Mouse (Mus musculus) lung, embryonic 16.5 days (tissue): ENCODE measurements around the gene Foxn1. TPM values are rescaled to one million over a fixed set of nuclear protein-coding genes. Genes with fewer than 3 reads are reported as not detected.

ENCODE experiments used
- ATAC-seq: fragments of 200-750 bp; cut with Nextera tagmentation; 2 replicates; pipeline ENCODE4 v1.8.0; 2017; ENCODE audit warnings: low read depth, mild to moderate bottlenecking, moderate library complexity
- H3K27ac ChIP-seq: fragments of 300-500 bp; sonication (generic); 2 replicates; pipeline ENCODE4 v1.5.1; 2014; ENCODE audit warnings: mild to moderate bottlenecking, control low read depth, low read length
- H3K27me3 ChIP-seq: fragments of 300-500 bp; sonication (generic); 2 replicates; pipeline ENCODE4 v1.6.1; 2014; ENCODE audit warnings: low read depth, low read length, mixed read lengths; ENCODE audit not compliant: control insufficient read depth, insufficient read depth
- H3K36me3 ChIP-seq: fragments of 300-500 bp; sonication (generic); 2 replicates; pipeline ENCODE4 v1.6.1; 2014; ENCODE audit warnings: low read length; ENCODE audit not compliant: control insufficient read depth, insufficient read depth
- H3K4me1 ChIP-seq: fragments of 300-500 bp; sonication (generic); replicated peaks from 2 replicates; pipeline ENCODE4 v1.6.1; 2014; ENCODE audit warnings: low read length, mixed read lengths; ENCODE audit not compliant: control insufficient read depth, insufficient read depth
- H3K4me2 ChIP-seq: fragments of 300-500 bp; sonication (generic); 2 replicates; pipeline ENCODE4 v1.6.1; 2014; ENCODE audit warnings: low read depth, low read length, control low read depth
- H3K4me3 ChIP-seq: fragments of 300-500 bp; sonication (generic); 2 replicates; pipeline ENCODE4 v1.5.1; 2014; ENCODE audit warnings: mild to moderate bottlenecking, low read length, control low read depth
- H3K9ac ChIP-seq: fragments of 300-500 bp; sonication (generic); 2 replicates; pipeline ENCODE4 v1.6.1; 2014; ENCODE audit warnings: low read length, control low read depth
- H3K9me3 ChIP-seq: fragments of 300-500 bp; sonication (generic); 2 replicates; pipeline ENCODE4 v1.6.1; 2016; ENCODE audit warnings: low read length; ENCODE audit not compliant: control insufficient read depth
- WGBS: fragments of 180-500 bp; shearing (Covaris S2); extraction: QIAGEN DNeasy Blood & Tissue Kit; methylation state at CpG from one replicate; pipeline ENCODE4 v1.1.7; 2014; 5-methylcytosine and 5-hydroxymethylcytosine counted together
- polyA plus RNA-seq: library from polyadenylated mRNA; unstranded; fragments of >200 nt; fragmentation: Nextera tagmentation; extraction: Ambion mirVana; gene quantifications from 2 replicates; pipeline ENCODE4 v1.2.1, GENCODE M21; 2015

Gene Foxn1
- polyA plus RNA-seq, 1 experiment from 2014 or later, result 0.77 TPM

- Histone ChIP-seq H3K4me1 (peaks cover 15% of the 10 kb centered on the region), H3K4me2 (peak within 1 kb of the TSS; percentile 93), H3K4me3 (peak within 1 kb of the TSS; percentile 66), H3K27ac (peak within 1 kb of the TSS; percentile 55; the same call in 1 of the 2 replicates), H3K36me3 (no peaks in the 10 kb centered on the region), H3K9ac (peak within 1 kb of the TSS; percentile 89), H3K27me3 (no peaks in the 10 kb centered on the region), H3K9me3 (no peaks in the 10 kb centered on the region)
- peak; percentile 98 for ATAC-seq
- 10% methylated on average over 37 of the region's 37 CpGs for WGBS
Measured at GRCm38 (mm10) chr11:78327634-78328511, 58.5 kb downstream of the Foxn1 start, which contains the start of gene Pigs. TSS of gene Pigs (plus strand) at chr11:78328415.

GRCm38 (mm10) chr11:78327215-78327614 lies 59.1 kb downstream of the Foxn1 start:
- no peaks in the 10 kb centered on the region for H3K9me3 ChIP-seq
- no peak overlapping the region for H3K4me3 ChIP-seq
- 90% methylated on average over 4 of the region's 4 CpGs for WGBS
- no peaks in the 10 kb centered on the region for H3K27me3 ChIP-seq
- no peak overlapping the region for H3K9ac ChIP-seq
- H3K36me3 ChIP-seq, result no peaks in the 10 kb centered on the region
- no peak overlapping the region for H3K27ac ChIP-seq
- no peak overlapping the region for H3K4me2 ChIP-seq
- H3K4me1 ChIP-seq, result peaks cover 20% of the 10 kb centered on the region
- no peak for ATAC-seq

DNA sequence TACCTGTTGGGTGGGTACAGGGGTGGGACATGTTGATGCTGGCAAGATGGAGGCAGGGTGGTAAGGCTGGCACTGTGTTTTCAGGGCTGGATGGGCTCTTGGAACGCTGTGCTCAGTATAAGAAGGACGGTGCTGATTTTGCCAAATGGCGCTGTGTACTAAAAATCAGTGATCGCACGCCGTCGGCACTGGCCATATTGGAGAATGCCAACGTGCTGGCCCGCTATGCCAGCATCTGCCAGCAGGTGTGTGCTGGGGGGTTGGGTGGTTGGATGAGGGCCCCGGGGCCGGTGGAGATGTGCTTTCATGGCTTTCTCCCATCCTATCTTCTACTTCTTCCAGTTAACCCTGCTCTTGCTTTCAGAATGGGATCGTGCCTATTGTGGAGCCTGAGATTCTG lies 61.4 kb downstream of the Foxn1 start:
- H3K27ac ChIP-seq, result no peak overlapping the region
- no peaks in the 10 kb centered on the region for H3K9me3 ChIP-seq
- ATAC-seq, result no peak
- H3K36me3 ChIP-seq, result peaks cover 11% of the 10 kb centered on the region
- WGBS, result 93% methylated on average over 12 of the region's 12 CpGs
- no peak overlapping the region for H3K4me2 ChIP-seq
- peaks cover 20% of the 10 kb centered on the region for H3K4me1 ChIP-seq
- no peak overlapping the region for H3K4me3 ChIP-seq
- no peak overlapping the region for H3K9ac ChIP-seq
- no peaks in the 10 kb centered on the region for H3K27me3 ChIP-seq

DNA sequence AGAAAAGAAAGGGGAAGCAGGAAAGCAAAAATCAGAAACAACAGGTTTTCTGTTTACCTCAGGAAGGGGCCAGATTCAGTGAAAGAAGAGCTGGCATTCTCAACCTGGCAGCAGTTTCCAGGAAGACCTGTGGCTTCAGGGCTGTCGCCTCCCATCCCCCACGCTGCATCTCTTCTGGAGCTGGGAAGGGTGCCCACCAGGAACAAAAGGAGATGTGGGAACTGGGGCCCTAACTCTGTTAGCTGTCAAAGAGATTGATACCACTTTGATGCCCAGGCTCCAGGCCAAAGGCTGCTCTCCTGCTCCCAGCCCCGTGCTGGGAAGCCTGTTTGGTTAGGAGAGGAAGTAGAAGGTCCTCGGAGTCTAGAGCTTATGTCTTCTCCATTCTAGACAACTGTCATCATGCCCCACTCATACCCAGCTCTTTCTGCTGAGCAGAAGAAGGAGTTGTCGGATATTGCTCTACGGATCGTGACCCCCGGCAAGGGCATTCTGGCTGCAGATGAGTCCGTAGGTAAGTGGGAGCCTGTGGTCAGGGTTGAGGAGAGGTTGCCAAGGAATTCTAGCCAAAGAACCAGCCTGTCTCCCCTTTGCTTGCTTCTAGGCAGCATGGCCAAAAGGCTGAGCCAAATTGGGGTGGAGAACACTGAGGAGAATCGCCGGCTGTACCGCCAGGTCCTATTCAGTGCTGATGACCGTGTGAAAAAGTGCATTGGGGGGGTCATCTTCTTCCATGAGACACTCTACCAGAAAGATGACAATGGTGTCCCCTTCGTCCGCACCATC lies 62.2 kb downstream of the Foxn1 start:
- Histone ChIP-seq H3K36me3 (peaks cover 17% of the 10 kb centered on the region), H3K27ac (no peak overlapping the region), H3K4me2 (no peak overlapping the region), H3K9ac (no peak overlapping the region), H3K27me3 (no peaks in the 10 kb centered on the region), H3K4me3 (no peak overlapping the region), H3K9me3 (no peaks in the 10 kb centered on the region), H3K4me1 (peaks cover 16% of the 10 kb centered on the region)
- no peak for ATAC-seq
- 78% methylated on average over 15 of the region's 15 CpGs for WGBS

GRCm38 (mm10) chr11:78322860-78323259 lies 63.5 kb downstream of the Foxn1 start, which contains the start of gene Aldoc:
TSS of gene Aldoc (plus strand) at chr11:78322968.
- Histone ChIP-seq H3K9ac (no peak within 1 kb of the TSS), H3K4me1 (peaks cover 10% of the 10 kb centered on the region), H3K27ac (peak within 1 kb of the TSS; percentile 68), H3K4me2 (peak within 1 kb of the TSS; percentile 44), H3K36me3 (peaks cover 26% of the 10 kb centered on the region), H3K27me3 (no peaks in the 10 kb centered on the region), H3K9me3 (no peaks in the 10 kb centered on the region), H3K4me3 (0 out of 2 replicates have a peak within 1 kb of the TSS, but pooled peaks have one; percentile 7)
- WGBS, result 6% methylated on average over 15 of the region's 15 CpGs
- peak; percentile 97 for ATAC-seq

DNA sequence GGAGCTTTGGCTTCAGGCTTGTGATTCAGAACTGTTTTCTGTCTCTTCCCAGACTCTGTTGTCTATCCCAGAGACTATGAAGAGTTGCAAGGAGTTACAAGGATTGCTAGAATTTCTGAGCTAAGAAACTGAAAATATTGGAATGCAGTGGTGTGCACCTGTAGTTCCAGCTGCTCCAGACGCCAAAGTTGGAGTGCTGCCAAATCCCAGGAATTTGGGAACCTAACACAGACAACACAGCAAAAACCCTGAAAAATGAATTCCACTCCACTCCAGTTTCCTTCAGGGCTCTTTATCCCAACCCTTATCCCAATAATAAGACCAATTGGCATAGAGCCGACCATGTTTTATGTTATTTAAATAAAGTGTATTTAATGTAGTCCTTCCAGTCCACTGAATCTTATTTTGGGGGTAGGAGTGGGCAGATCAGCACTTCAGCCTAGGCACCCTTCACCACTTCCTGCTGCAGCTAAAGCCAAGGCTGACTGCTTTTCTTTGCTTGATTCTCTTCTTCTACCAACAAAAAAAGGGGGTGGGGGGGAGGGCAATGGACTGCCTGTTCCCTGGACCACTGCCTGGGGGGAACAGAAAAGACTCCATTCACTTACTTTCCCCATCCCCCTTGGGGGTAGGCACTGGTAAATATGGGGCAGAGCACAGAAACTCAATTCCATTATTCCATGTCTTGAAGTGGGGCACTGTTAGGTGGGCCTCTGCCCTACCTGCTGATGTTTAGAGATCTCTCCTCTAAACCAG lies 64.1 kb downstream of the Foxn1 start:
- peak overlapping the region; percentile 60 for H3K27ac ChIP-seq
- H3K4me1 ChIP-seq, result peaks cover 10% of the 10 kb centered on the region
- H3K4me3 ChIP-seq, result no peak overlapping the region
- H3K9me3 ChIP-seq, result no peaks in the 10 kb centered on the region
- no peak overlapping the region for H3K9ac ChIP-seq
- WGBS, result 32% methylated on average over 2 of the region's 2 CpGs
- H3K27me3 ChIP-seq, result no peaks in the 10 kb centered on the region
- ATAC-seq, result peak; percentile 13
- peaks cover 32% of the 10 kb centered on the region for H3K36me3 ChIP-seq
- H3K4me2 ChIP-seq, result 0 out of 2 replicates have a peak overlapping the region, but pooled peaks have one; percentile 44

DNA sequence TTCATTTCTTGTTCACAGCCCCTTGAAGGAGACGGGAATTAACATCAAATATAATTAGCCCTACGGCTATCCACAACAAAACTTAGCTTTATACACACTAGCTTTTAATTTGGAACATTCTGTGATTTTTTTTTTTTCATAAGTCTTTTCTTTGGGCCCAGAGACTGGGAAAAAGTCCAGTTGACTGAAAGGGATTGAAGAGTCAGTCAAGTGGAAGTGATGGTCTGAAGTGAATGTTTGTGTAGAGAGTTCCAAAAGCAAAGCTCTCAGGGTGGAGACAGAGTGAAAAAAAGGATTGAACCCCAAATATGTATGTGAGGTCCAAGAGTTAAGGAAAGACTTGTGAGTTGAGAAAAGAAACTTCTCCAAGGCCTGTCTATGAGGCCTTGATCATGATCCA lies 67.9 kb downstream of the Foxn1 start:
- WGBS, result 90% methylated on average over 2 of the region's 2 CpGs
- peaks cover 9% of the 10 kb centered on the region for H3K4me1 ChIP-seq
- ATAC-seq, result no peak
- peaks cover 60% of the 10 kb centered on the region for H3K36me3 ChIP-seq
- H3K9me3 ChIP-seq, result no peaks in the 10 kb centered on the region
- no peak overlapping the region for H3K9ac ChIP-seq
- H3K4me2 ChIP-seq, result no peak overlapping the region
- no peaks in the 10 kb centered on the region for H3K27me3 ChIP-seq
- H3K4me3 ChIP-seq, result no peak overlapping the region
- H3K27ac ChIP-seq, result no peak overlapping the region

DNA sequence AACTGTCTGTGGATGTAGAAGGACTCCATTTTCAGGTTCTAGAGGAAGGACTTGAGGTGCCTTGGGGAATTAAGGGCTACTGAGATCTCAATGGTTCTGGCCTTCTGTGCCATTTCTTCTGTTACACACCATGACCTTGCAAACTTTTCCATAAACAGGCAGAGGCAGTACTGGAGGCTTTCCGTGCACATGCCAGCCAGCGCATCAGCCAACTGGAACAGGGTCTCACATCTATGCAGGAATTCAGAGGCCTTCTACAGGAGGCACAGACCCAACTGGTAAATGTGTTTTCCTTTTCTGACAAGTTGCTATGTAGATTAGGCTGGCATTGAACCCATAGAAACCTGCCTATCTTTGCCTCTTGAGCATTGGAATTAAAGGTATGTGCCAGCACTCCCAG lies 72.7 kb downstream of the Foxn1 start:
- H3K4me1 ChIP-seq, result no peaks in the 10 kb centered on the region
- no peak overlapping the region for H3K27ac ChIP-seq
- no peak for ATAC-seq
- H3K27me3 ChIP-seq, result no peaks in the 10 kb centered on the region
- H3K4me2 ChIP-seq, result no peak overlapping the region
- no peaks in the 10 kb centered on the region for H3K9me3 ChIP-seq
- H3K4me3 ChIP-seq, result no peak overlapping the region
- H3K9ac ChIP-seq, result no peak overlapping the region
- peaks cover 56% of the 10 kb centered on the region for H3K36me3 ChIP-seq
- WGBS, result 92% methylated on average over 2 of the region's 2 CpGs
